Mouse (Mus musculus): ENCODE measurements at regions not wholly inside any gene's neighbourhood (a gene's known extent, or its start where the extent isn't known, plus 50 kb on each side); places are given as distances from the start of the nearest gene placed in this dataset.

DNA sequence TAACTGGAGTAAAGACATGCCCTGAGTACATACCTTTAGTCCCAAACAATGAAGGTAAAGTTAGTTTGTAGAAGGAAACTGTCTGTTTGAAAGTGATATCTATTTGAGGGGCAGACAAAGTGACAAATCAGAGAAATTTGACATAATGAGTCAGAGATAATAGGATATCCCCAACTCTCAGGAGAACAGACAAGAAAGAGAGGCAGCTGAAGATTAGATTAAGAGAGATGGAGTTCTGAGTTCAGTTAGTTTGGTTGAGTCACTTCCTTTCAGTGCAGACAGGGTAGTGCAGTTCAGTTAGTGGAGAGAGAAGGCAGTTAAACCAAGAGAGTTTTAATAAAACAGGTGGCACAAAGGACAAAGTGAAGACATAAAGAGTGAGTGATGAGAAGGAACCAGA is 477.4 kb upstream of the Diaph2 start:
- DNase-seq = no peak

DNA sequence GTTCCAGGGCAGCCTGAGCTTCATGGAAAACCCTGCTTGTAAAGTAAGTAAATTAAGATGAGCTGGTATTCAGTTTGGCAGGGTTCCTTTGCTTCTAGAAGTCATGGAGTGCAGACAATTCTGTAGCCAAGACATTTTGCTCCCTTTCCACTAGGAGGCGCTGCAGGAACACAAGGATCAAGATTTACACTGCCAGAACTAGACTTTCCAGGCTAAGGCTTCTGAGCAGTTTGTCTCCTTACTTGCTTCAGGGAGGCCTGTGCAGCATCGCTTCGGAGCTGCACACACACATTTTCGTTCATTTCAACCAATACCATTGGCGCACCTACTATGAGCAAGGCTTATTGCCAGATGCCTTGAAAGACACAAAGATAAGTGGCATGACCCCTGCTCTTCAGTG is 445.6 kb upstream of the Diaph2 start:
- DNase-seq = peak in 1 of 2 experiments; percentile 3

DNA sequence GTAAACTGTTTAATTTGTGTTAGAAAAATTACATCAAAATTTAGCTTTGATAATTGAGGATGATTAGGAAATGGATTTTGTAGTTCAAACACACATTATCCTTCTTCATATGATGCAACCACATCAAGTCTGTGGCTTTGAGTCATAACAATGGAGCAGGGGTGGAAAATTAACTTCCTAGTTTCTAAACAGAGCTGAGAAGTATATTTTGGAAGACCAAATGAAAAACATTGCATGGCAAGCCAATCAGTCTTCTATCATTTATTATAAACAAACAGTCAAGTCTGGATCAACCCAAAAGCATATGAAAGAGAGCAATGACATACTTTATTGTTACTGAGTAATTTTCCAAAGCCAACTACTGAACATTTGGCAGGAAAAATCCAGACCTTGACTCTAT is 440.2 kb upstream of the Diaph2 start:
- DNase-seq = no peak

DNA sequence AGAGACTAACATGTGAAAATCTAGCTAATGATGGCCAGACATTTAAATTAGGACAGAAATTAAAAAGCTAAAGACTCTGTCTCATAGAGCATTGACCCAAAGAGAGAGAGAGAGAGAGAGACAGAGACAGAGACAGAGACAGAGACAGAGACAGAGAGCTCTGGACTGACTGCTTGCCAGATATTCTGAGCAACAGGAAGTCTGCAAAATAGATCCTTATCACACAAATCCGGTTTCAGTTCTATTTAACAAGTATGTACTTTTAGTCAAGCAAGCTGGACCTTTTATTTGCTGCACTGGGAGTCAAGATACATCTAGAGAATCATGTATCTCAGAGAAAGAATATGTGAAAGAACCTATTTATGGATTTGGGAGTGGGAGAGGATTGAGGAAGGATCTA is 420.1 kb upstream of the Diaph2 start:
- DNase-seq = no peak

DNA sequence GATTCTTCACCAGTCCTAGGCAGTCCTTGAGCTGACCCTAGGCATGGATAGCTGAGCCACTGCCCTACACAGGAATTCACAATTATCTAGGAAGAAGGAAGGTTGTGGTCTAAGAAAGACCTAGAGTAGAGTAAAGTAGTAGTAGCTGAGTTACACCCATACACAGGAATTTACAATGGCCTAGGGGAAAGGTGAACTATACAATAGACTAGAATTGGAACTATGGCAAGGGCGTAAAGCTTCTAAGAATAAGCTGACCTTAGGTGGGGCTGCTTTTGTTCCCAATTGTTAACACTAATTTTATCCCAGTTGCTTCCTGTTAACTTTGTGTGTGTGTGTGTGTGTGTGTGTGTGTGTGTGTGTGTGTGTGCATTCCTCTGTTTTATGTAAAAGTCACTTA is 416.7 kb upstream of the Diaph2 start:
- no peak for DNase-seq

All from lung, adult 18-20 months (tissue).